Mouse (Mus musculus): ENCODE results near the gene Hdac7.
A peak's percentile ranks its signal among the peaks of the same experiment; 100 is the strongest.

The Hdac7 gene

GRCm38 (mm10) chr15:97854551-97854950 lies 10.2 kb upstream of the Hdac7 start:
- no peak for DNase-seq (ENCODE audit: low spot score)

GRCm38 (mm10) chr15:97854059-97854458 lies 9.8 kb upstream of the Hdac7 start:
- no peak for DNase-seq (ENCODE audit: low spot score)

- DNase-seq (ENCODE audit: low spot score), result no peak
Measured at GRCm38 (mm10) chr15:97852291-97852690, 8.0 kb upstream of the Hdac7 start.

GRCm38 (mm10) chr15:97851011-97851410 lies 6.7 kb upstream of the Hdac7 start:
- DNase-seq (ENCODE audit: low spot score), result no peak

GRCm38 (mm10) chr15:97850441-97850840 lies 6.1 kb upstream of the Hdac7 start:
- no peak for DNase-seq (ENCODE audit: low spot score)

GRCm38 (mm10) chr15:97849116-97849911 lies 5.0 kb upstream of the Hdac7 start:
- peak; percentile 86 for DNase-seq (ENCODE audit: low spot score)

GRCm38 (mm10) chr15:97847866-97848265 lies 3.6 kb upstream of the Hdac7 start:
- no peak for DNase-seq (ENCODE audit: low spot score)

- DNase-seq (ENCODE audit: low spot score), result no peak
Measured at GRCm38 (mm10) chr15:97847285-97847684, 3.0 kb upstream of the Hdac7 start.

GRCm38 (mm10) chr15:97846121-97846882 lies 2.0 kb upstream of the Hdac7 start:
- DNase-seq (ENCODE audit: low spot score), result no peak

GRCm38 (mm10) chr15:97843247-97843651 lies 1.1 kb downstream of the Hdac7 start:
- no peak for DNase-seq (ENCODE audit: low spot score)

- DNase-seq (ENCODE audit: low spot score), result no peak
Measured at GRCm38 (mm10) chr15:97842058-97842457, 2.2 kb downstream of the Hdac7 start.

- DNase-seq (ENCODE audit: low spot score), result no peak
Measured at GRCm38 (mm10) chr15:97841383-97841782, 2.9 kb downstream of the Hdac7 start.

GRCm38 (mm10) chr15:97840781-97841180 lies 3.5 kb downstream of the Hdac7 start:
- no peak for DNase-seq (ENCODE audit: low spot score)

- no peak for DNase-seq (ENCODE audit: low spot score)
Measured at GRCm38 (mm10) chr15:97839991-97840455, 4.3 kb downstream of the Hdac7 start.

GRCm38 (mm10) chr15:97839473-97839872 lies 4.8 kb downstream of the Hdac7 start:
- DNase-seq (ENCODE audit: low spot score), result no peak

GRCm38 (mm10) chr15:97839012-97839411 lies 5.3 kb downstream of the Hdac7 start:
- DNase-seq (ENCODE audit: low spot score), result no peak

GRCm38 (mm10) chr15:97838395-97838794 lies 5.9 kb downstream of the Hdac7 start:
- DNase-seq (ENCODE audit: low spot score), result no peak

GRCm38 (mm10) chr15:97837491-97838061 lies 6.7 kb downstream of the Hdac7 start:
- no peak for DNase-seq (ENCODE audit: low spot score)

- DNase-seq (ENCODE audit: low spot score), result no peak
Measured at GRCm38 (mm10) chr15:97836894-97837247, 7.4 kb downstream of the Hdac7 start.

GRCm38 (mm10) chr15:97836153-97836893 lies 8.0 kb downstream of the Hdac7 start:
- no peak for DNase-seq (ENCODE audit: low spot score)

- no peak for DNase-seq (ENCODE audit: low spot score)
Measured at GRCm38 (mm10) chr15:97832764-97833479, 11.4 kb downstream of the Hdac7 start.
